Mouse (Mus musculus) liver, adult 2 months (tissue): ENCODE data around the gene Tspan10.

Source experiments
- CTCF ChIP-seq: fragments of 200-500 bp; IDR thresholded peaks from 2 replicates; pipeline ENCODE4 v1.5.1; 2011; ENCODE audit warnings: low read depth, low read length, control low read depth
- POLR2A ChIP-seq: fragments of 200-500 bp; IDR thresholded peaks from 2 replicates; pipeline ENCODE4 v1.6.1; 2011; ENCODE audit warnings: low read length, control low read depth; ENCODE audit not compliant: insufficient read depth; ENCODE audit errors: extremely low read depth

- no peak for TF ChIP-seq CTCF
- peak; percentile 84 for TF ChIP-seq POLR2A
Observed at GRCm38 (mm10) chr11:120491317-120492023, 49.0 kb downstream of the Tspan10 start, which contains the start of gene Slc25a10.
